Mouse (Mus musculus): ENCODE results near the gene Defb35. TPM values are rescaled to one million over a fixed set of nuclear protein-coding genes. Genes with fewer than 3 reads are reported as not detected.
"Not testable (repeated sequence)": the region's sequence is repeated elsewhere in the genome, so short reads cannot be mapped to it uniquely, and the experiment has no call there.

Gene Defb35
- not detected in 2 replicates for polyA plus RNA-seq (2014; fragmentation: Nextera tagmentation; extraction: Ambion mirVana)

DNA sequence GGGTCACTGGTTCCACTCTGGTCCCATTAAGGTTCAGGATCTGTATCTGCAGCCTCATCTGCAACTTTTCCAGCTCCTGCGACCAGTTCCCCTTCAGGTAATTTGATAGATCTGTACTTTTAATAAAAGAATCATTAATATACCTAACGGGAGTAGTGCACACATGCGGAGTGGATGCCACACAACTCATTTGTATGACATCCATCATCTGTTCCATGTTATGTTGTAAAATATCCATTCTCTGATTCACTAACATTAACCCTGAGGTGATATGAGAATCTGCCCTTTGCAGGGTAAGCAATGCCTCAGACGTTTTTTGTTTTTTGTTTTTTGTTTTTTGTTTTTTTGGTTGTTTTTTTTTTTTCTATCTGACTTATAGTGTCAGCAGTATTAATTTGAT lies at the start of gene Defb35:
Defb35 (plus strand) TSS at position 301 of the 400 bp plus-strand sequence.
- H3K9me3 ChIP-seq (ENCODE audit: control insufficient read depth, low read length), result not testable (repeated sequence)

DNA sequence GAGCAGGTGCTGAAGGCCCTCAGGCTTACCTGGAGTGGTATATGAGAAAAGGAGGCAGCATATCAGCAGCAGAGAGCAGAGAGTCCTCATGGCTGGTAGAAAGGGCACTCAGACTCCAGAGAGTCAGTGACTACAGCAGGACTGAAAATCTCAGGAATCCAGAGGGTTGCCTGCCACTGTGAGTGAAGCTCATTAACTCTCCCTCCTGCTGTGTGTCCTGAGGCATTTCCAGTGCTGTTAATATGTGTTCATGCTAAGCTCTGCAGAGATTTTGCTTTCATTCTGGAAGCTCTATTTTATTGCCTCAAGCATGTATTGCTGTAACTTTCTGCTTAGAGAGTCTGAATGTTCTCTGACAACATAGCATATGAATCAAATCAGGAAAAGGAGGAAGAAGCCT lies 31.9 kb upstream of the Defb35 start, which contains the start of gene Defb11:
Defb11 (minus strand) TSS at position 123 of the 400 bp plus-strand sequence.
- not testable (repeated sequence) for ATAC-seq (ENCODE audit: low FRiP score, low TSS enrichment); H3K9me3 ChIP-seq (ENCODE audit: control insufficient read depth, low read length); H3K9ac ChIP-seq (ENCODE audit: low read depth, low read length); H3K27me3 ChIP-seq (ENCODE audit: control insufficient read depth, insufficient read depth, low read length); H3K4me1 ChIP-seq (ENCODE audit: control insufficient read depth, insufficient read depth, low read length); H3K36me3 ChIP-seq (ENCODE audit: control insufficient read depth, insufficient read depth, low read length); H3K4me2 ChIP-seq (replicated peaks; ENCODE audit: low read depth, low read length); H3K4me3 ChIP-seq (ENCODE audit: low read length); H3K27ac ChIP-seq (ENCODE audit: low read depth, low read length)

More for the DNA sequence above, at the start of gene Defb35:
- H3K4me3 ChIP-seq (ENCODE audit: low read length); H3K4me2 ChIP-seq (replicated peaks; ENCODE audit: low read depth, low read length); H3K36me3 ChIP-seq (ENCODE audit: control insufficient read depth, insufficient read depth, low read length); H3K27ac ChIP-seq (ENCODE audit: low read depth, low read length); ATAC-seq (ENCODE audit: low FRiP score, low TSS enrichment); H3K27me3 ChIP-seq (ENCODE audit: control insufficient read depth, insufficient read depth, low read length); H3K9ac ChIP-seq (ENCODE audit: low read depth, low read length); H3K4me1 ChIP-seq (ENCODE audit: control insufficient read depth, insufficient read depth, low read length): not testable (repeated sequence)
- WGBS, result 87% methylated on average over 4 of the region's 4 CpGs

DNA sequence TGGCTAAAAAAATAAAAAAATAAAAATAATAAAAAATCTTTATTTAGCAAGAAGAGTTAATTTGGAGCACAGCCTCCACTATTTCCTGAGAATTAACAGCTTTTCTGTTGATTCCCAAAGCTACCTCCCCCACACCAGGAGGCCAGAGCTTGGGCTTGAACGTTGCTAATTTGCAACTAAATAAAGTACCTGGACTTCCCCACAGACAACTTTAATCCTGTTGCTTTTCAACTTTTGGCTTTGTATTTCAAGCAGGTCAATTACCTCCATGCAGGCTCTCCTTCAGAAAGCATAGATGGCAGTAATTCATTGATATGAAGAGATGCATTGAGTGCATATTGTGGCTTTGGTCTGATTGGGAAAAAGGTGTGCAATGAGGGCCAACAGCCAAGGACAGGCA lies 26.2 kb upstream of the Defb35 start:
- H3K27me3 ChIP-seq (ENCODE audit: control insufficient read depth, insufficient read depth, low read length), result no peaks in the 10 kb centered on the region
- no peak overlapping the region for H3K27ac ChIP-seq (ENCODE audit: low read depth, low read length)
- H3K36me3 ChIP-seq (ENCODE audit: control insufficient read depth, insufficient read depth, low read length), result no peaks in the 10 kb centered on the region
- 23% methylated on average over 1 of the region's 1 CpGs for WGBS
- no peak overlapping the region for H3K9ac ChIP-seq (ENCODE audit: low read depth, low read length)
- H3K4me2 ChIP-seq (replicated peaks; ENCODE audit: low read depth, low read length), result no peak overlapping the region
- H3K4me1 ChIP-seq (ENCODE audit: control insufficient read depth, insufficient read depth, low read length), result no peaks in the 10 kb centered on the region
- ATAC-seq (ENCODE audit: low FRiP score, low TSS enrichment), result no peak
- no peak overlapping the region for H3K4me3 ChIP-seq (ENCODE audit: low read length)
- H3K9me3 ChIP-seq (ENCODE audit: control insufficient read depth, low read length), result no peaks in the 10 kb centered on the region

DNA sequence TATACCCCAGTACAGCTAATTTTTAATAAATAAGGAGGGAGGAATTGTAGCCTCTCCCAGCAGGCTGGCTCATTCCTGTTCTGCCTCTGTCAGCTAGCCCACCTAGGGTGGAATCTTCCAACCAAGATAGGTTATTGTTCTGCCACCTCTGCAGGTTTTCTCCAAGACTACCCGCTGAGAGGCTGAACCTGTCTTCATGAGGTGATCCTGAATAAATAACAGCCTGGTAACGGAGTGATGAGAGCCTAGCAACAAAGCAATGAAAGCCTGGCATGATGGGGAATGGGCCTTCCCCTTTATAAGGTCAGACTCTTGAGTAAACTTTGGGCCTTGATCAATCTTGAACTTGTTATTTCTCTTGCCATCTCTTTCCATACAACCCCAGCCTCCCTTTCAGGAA lies 25.6 kb upstream of the Defb35 start:
- WGBS, result 35% methylated on average over 2 of the region's 2 CpGs
- no peak overlapping the region for H3K4me3 ChIP-seq (ENCODE audit: low read length)
- no peak for ATAC-seq (ENCODE audit: low FRiP score, low TSS enrichment)
- H3K9ac ChIP-seq (ENCODE audit: low read depth, low read length), result no peak overlapping the region
- H3K36me3 ChIP-seq (ENCODE audit: control insufficient read depth, insufficient read depth, low read length), result no peaks in the 10 kb centered on the region
- no peaks in the 10 kb centered on the region for H3K4me1 ChIP-seq (ENCODE audit: control insufficient read depth, insufficient read depth, low read length)
- H3K9me3 ChIP-seq (ENCODE audit: control insufficient read depth, low read length), result no peaks in the 10 kb centered on the region
- no peaks in the 10 kb centered on the region for H3K27me3 ChIP-seq (ENCODE audit: control insufficient read depth, insufficient read depth, low read length)
- H3K4me2 ChIP-seq (replicated peaks; ENCODE audit: low read depth, low read length), result no peak overlapping the region
- no peak overlapping the region for H3K27ac ChIP-seq (ENCODE audit: low read depth, low read length)

DNA sequence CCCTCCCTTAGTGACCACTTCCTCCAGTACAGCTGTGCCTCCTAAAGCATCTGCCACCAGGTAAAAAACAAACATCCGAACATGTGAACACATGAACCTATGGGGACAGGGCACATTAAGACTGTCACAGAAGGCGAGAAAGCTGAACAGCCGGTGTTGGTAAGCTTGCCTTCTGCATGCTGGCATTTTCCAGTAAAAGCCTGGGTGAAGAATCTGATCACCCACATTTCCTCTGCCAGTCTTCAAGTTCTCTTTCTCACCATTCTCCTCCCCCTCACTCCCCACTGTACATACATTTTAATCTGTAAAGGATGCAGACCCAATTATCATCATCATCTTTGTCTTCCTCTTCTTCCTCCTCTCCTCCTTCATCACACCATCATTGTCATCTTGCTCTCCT lies 22.5 kb upstream of the Defb35 start:
- Histone ChIP-seq H3K27ac (ENCODE audit: low read depth, low read length) (no peak overlapping the region), H3K27me3 (ENCODE audit: control insufficient read depth, insufficient read depth, low read length) (no peaks in the 10 kb centered on the region), H3K9me3 (ENCODE audit: control insufficient read depth, low read length) (no peaks in the 10 kb centered on the region), H3K4me2 (replicated peaks; ENCODE audit: low read depth, low read length) (no peak overlapping the region), H3K36me3 (ENCODE audit: control insufficient read depth, insufficient read depth, low read length) (no peaks in the 10 kb centered on the region), H3K9ac (ENCODE audit: low read depth, low read length) (no peak overlapping the region), H3K4me1 (ENCODE audit: control insufficient read depth, insufficient read depth, low read length) (no peaks in the 10 kb centered on the region), H3K4me3 (ENCODE audit: low read length) (no peak overlapping the region)
- no peak for ATAC-seq (ENCODE audit: low FRiP score, low TSS enrichment)
- WGBS, result 87% methylated on average over 3 of the region's 3 CpGs

DNA sequence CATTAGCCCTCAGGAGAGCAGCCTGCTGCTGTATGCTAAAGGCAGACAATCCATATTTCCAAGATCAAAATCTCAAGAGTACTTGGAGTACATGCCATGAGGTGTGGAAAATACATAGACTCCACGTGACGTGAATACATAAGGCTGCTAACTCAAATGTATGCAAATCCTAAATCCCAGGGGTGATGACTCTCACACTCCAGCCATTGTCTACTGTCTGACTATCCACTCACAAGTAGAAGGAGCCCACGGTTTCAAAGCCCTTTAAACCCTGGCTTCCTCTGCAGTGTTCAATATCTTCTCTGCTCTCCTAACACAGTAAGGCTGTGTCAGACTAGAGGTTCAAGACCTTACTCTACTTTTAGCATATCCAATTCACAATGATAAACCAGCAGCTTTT lies 7.4 kb upstream of the Defb35 start:
- H3K9ac ChIP-seq (ENCODE audit: low read depth, low read length); H3K4me1 ChIP-seq (ENCODE audit: control insufficient read depth, insufficient read depth, low read length); ATAC-seq (ENCODE audit: low FRiP score, low TSS enrichment); H3K4me3 ChIP-seq (ENCODE audit: low read length); H3K27ac ChIP-seq (ENCODE audit: low read depth, low read length); H3K27me3 ChIP-seq (ENCODE audit: control insufficient read depth, insufficient read depth, low read length); H3K9me3 ChIP-seq (ENCODE audit: control insufficient read depth, low read length); H3K4me2 ChIP-seq (replicated peaks; ENCODE audit: low read depth, low read length); H3K36me3 ChIP-seq (ENCODE audit: control insufficient read depth, insufficient read depth, low read length): not testable (repeated sequence)
- 86% methylated on average over 3 of the region's 3 CpGs for WGBS

DNA sequence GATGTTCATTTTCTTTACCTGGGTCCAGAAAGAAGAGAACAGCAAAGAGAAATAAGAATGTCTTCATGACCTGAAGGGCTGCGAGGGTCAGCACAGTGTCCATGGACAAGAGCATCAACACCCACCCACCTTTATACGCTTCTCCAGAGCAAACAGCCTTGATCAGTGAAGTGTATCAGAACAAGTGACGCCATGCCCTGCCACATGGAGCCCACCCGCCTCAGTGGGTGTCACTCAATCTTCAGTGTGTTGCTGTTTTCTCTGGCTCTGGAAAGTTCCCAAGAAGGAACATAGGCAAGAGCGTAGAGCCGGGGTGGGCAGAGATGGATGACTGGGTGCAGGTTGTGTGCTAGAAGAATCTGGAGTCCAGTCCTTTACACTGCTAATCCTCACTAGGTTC lies 5.5 kb upstream of the Defb35 start, which contains the start of gene Defb15:
Defb15 (minus strand) TSS at position 101 of the 400 bp plus-strand sequence.
- H3K27ac ChIP-seq (ENCODE audit: low read depth, low read length), result no peak within 1 kb of the TSS
- H3K4me3 ChIP-seq (ENCODE audit: low read length), result no peak within 1 kb of the TSS
- no peaks in the 10 kb centered on the region for H3K27me3 ChIP-seq (ENCODE audit: control insufficient read depth, insufficient read depth, low read length)
- H3K4me2 ChIP-seq (replicated peaks; ENCODE audit: low read depth, low read length), result no peak within 1 kb of the TSS
- WGBS, result 84% methylated on average over 6 of the region's 6 CpGs
- H3K4me1 ChIP-seq (ENCODE audit: control insufficient read depth, insufficient read depth, low read length), result no peaks in the 10 kb centered on the region
- ATAC-seq (ENCODE audit: low FRiP score, low TSS enrichment), result no peak
- no peaks in the 10 kb centered on the region for H3K9me3 ChIP-seq (ENCODE audit: control insufficient read depth, low read length)
- no peaks in the 10 kb centered on the region for H3K36me3 ChIP-seq (ENCODE audit: control insufficient read depth, insufficient read depth, low read length)
- no peak within 1 kb of the TSS for H3K9ac ChIP-seq (ENCODE audit: low read depth, low read length)

DNA sequence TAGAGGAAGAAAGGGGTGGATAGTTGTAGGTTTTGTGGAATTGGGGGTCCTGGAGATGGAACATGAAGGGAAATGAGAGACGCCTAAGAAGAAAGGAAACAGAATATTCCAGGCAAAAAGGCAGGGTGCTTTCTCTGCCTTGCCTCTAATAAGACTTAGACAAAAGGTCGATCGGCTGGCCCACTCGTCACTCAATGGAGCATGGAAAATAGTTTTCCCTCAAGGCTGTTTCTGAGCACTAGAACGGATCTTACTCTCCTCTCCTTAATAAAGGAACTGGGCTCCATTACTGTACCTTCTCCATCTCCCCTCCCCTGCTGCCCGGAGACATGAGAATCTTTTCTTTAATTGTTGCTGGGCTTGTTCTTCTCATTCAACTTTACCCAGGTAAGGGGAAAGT lies 8.3 kb downstream of the Defb35 start, which contains the start of gene Defb13:
Defb13 (plus strand) TSS at position 301 of the 400 bp plus-strand sequence.
- no peak within 1 kb of the TSS for H3K4me2 ChIP-seq (replicated peaks; ENCODE audit: low read depth, low read length)
- ATAC-seq (ENCODE audit: low FRiP score, low TSS enrichment), result no peak
- WGBS, result 73% methylated on average over 6 of the region's 6 CpGs
- H3K36me3 ChIP-seq (ENCODE audit: control insufficient read depth, insufficient read depth, low read length), result no peaks in the 10 kb centered on the region
- no peak within 1 kb of the TSS for H3K9ac ChIP-seq (ENCODE audit: low read depth, low read length)
- no peaks in the 10 kb centered on the region for H3K27me3 ChIP-seq (ENCODE audit: control insufficient read depth, insufficient read depth, low read length)
- H3K9me3 ChIP-seq (ENCODE audit: control insufficient read depth, low read length), result no peaks in the 10 kb centered on the region
- H3K27ac ChIP-seq (ENCODE audit: low read depth, low read length), result no peak within 1 kb of the TSS
- no peaks in the 10 kb centered on the region for H3K4me1 ChIP-seq (ENCODE audit: control insufficient read depth, insufficient read depth, low read length)
- no peak within 1 kb of the TSS for H3K4me3 ChIP-seq (ENCODE audit: low read length)

DNA sequence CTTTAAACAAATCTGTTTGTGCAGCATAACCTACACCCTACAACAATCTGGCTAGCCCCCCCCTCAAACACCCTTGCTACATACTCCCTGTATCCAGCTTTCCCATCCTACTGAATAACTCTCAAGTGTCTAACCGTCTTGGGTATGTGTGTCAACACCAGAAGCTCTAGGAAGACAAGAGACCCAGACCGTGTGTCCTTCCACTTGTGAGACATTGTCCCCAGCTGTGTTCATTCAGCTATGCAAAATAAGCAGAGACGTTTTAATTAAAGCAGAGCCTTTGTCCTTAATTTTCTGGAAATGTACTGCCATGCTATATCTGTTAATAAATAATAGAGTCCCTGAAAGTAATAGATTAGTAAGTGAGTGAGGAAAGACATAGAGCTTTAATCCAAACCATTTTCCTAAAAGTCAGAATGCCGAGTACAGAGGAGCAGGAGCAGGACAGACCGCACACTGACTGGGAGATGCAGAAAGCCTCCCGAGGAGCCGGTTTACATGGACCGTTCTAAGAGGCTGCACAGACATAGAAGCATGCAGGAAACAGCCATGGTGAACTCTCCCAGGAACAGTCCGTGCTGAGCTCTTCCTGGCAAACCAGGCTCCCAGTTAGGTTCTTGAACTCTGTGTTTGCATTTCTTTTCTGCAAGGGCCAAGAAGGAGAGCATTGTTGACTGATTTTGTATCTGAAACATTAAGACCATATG lies 9.3 kb downstream of the Defb35 start:
- no peaks in the 10 kb centered on the region for H3K36me3 ChIP-seq (ENCODE audit: control insufficient read depth, insufficient read depth, low read length)
- H3K4me2 ChIP-seq (replicated peaks; ENCODE audit: low read depth, low read length), result no peak overlapping the region
- no peaks in the 10 kb centered on the region for H3K9me3 ChIP-seq (ENCODE audit: control insufficient read depth, low read length)
- no peak for ATAC-seq (ENCODE audit: low FRiP score, low TSS enrichment)
- H3K4me3 ChIP-seq (ENCODE audit: low read length), result no peak overlapping the region
- no peaks in the 10 kb centered on the region for H3K4me1 ChIP-seq (ENCODE audit: control insufficient read depth, insufficient read depth, low read length)
- 69% methylated on average over 9 of the region's 9 CpGs for WGBS
- no peaks in the 10 kb centered on the region for H3K27me3 ChIP-seq (ENCODE audit: control insufficient read depth, insufficient read depth, low read length)
- H3K27ac ChIP-seq (ENCODE audit: low read depth, low read length), result no peak overlapping the region
- no peak overlapping the region for H3K9ac ChIP-seq (ENCODE audit: low read depth, low read length)
